Mouse (Mus musculus) heart, adult 18-20 months (tissue): ENCODE data around the gene Rad54l2. TPM values are rescaled to one million over a fixed set of nuclear protein-coding genes. Genes with fewer than 3 reads are reported as not detected.

ENCODE experiments used
- DNase-seq, 2 experiments: peaks; one replicate each; pipeline ENCODE4 v3.0.0; 2021 to 2022; ENCODE audit warnings: mixed read lengths in 1 of 2
- long read RNA-seq, 2 experiments: library from polyadenylated mRNA; stranded (forward); transcript quantifications; one replicate each; pipeline ENCODE4 v2.0.0; 2021
- total RNA-seq, 2 experiments: library from RNA; stranded (reverse); gene quantifications; 2 replicates each; pipeline ENCODE4 v1.2.3; 2021

Rad54l2 gene
- total RNA-seq, result 1 to 10 TPM; 9.0 to 9.2 TPM
- long read RNA-seq, experiment 1, partial matches to known transcripts, result 0 of 3 reads
- long read RNA-seq, experiment 1, other reads (novel, unspliced or antisense), result 3 of 3 reads
- long read RNA-seq, experiment 2, partial matches to known transcripts, result 0 of 1 reads
- long read RNA-seq, experiment 2, other reads (novel, unspliced or antisense), result 1 of 1 reads

GRCm38 (mm10) chr9:106788812-106789321 is at the start of gene Rad54l2:
Rad54l2 (minus strand) TSS chr9:106789194.
- peak; percentile 86 to 93 for DNase-seq

- DNase-seq, result peak; percentile 82 to 89
Measured at GRCm38 (mm10) chr9:106822381-106823104, 33.5 kb upstream of the Rad54l2 start.

GRCm38 (mm10) chr9:106821618-106822380 is 32.8 kb upstream of the Rad54l2 start, which contains the start of gene Dcaf1:
Dcaf1 (plus strand) TSS chr9:106821874.
- DNase-seq, result peak; percentile 94 to 97

- DNase-seq, result peak; percentile 2 to 21
Measured at GRCm38 (mm10) chr9:106821050-106821617, 32.1 kb upstream of the Rad54l2 start.

GRCm38 (mm10) chr9:106819201-106819600 is 30.2 kb upstream of the Rad54l2 start:
- peak in 1 of 2 experiments; percentile 32 for DNase-seq

GRCm38 (mm10) chr9:106818191-106818590 is 29.2 kb upstream of the Rad54l2 start:
- DNase-seq, result no peak

- DNase-seq, result no peak
Measured at GRCm38 (mm10) chr9:106806503-106806902, 17.5 kb upstream of the Rad54l2 start.

- DNase-seq, result no peak
Measured at GRCm38 (mm10) chr9:106790831-106791230, 1.8 kb upstream of the Rad54l2 start.

- DNase-seq, result no peak
Measured at GRCm38 (mm10) chr9:106789363-106789762, 369 bp upstream of the Rad54l2 start.

- DNase-seq, result peak in 1 of 2 experiments; percentile 36
Measured at GRCm38 (mm10) chr9:106787979-106788811, 799 bp downstream of the Rad54l2 start.

GRCm38 (mm10) chr9:106785206-106785605 is 3.8 kb downstream of the Rad54l2 start:
- DNase-seq, result no peak

GRCm38 (mm10) chr9:106783554-106783953 is 5.4 kb downstream of the Rad54l2 start:
- DNase-seq, result no peak

GRCm38 (mm10) chr9:106780086-106780485 is 8.9 kb downstream of the Rad54l2 start:
- DNase-seq, result no peak

GRCm38 (mm10) chr9:106778319-106778718 is 10.7 kb downstream of the Rad54l2 start:
- DNase-seq, result no peak

GRCm38 (mm10) chr9:106777423-106777822 is 11.6 kb downstream of the Rad54l2 start:
- no peak for DNase-seq

- no peak for DNase-seq
Measured at GRCm38 (mm10) chr9:106776116-106776515, 12.9 kb downstream of the Rad54l2 start.

- DNase-seq, result no peak
Measured at GRCm38 (mm10) chr9:106771770-106772169, 17.2 kb downstream of the Rad54l2 start.

GRCm38 (mm10) chr9:106770216-106770615 is 18.8 kb downstream of the Rad54l2 start:
- DNase-seq, result no peak

- no peak for DNase-seq
Measured at GRCm38 (mm10) chr9:106769781-106770180, 19.2 kb downstream of the Rad54l2 start.

GRCm38 (mm10) chr9:106756421-106756820 is 32.6 kb downstream of the Rad54l2 start:
- DNase-seq, result no peak

- no peak for DNase-seq
Measured at GRCm38 (mm10) chr9:106755776-106756175, 33.2 kb downstream of the Rad54l2 start.
